Mouse (Mus musculus) stomach, embryonic 14.5 days (tissue): Measurements from ENCODE around the gene Engase. TPM values are rescaled to one million over a fixed set of nuclear protein-coding genes. Genes with fewer than 3 reads are reported as not detected.

Experiments used
- ATAC-seq: fragments of 200-750 bp; cut with Nextera tagmentation; 2 replicates; pipeline ENCODE4 v1.8.0; 2017; ENCODE audit warnings: low read depth, moderate TSS enrichment; ENCODE audit not compliant: insufficient number of reproducible peaks, insufficient read depth, low FRiP score
- H3K27ac ChIP-seq: fragments of 300-500 bp; sonication (generic); 2 replicates; pipeline ENCODE4 v1.5.1; 2014; ENCODE audit warnings: mild to moderate bottlenecking, low read length, moderate library complexity, mixed read lengths
- H3K27me3 ChIP-seq: fragments of 300-500 bp; sonication (generic); 2 replicates; pipeline ENCODE4 v1.6.1; 2014; ENCODE audit warnings: low read length, control low read depth, mixed read lengths; ENCODE audit not compliant: control insufficient read depth, insufficient read depth
- H3K36me3 ChIP-seq: fragments of 300-500 bp; sonication (generic); 2 replicates; pipeline ENCODE4 v1.6.1; 2014; ENCODE audit warnings: mild to moderate bottlenecking, control low read depth, low read length, moderate library complexity, mixed read lengths; ENCODE audit not compliant: control insufficient read depth, insufficient read depth
- H3K4me1 ChIP-seq: fragments of 300-500 bp; sonication (generic); 2 replicates; pipeline ENCODE4 v1.6.1; 2014; ENCODE audit warnings: low read length, control low read depth, mixed read lengths; ENCODE audit not compliant: control insufficient read depth, insufficient read depth
- H3K4me2 ChIP-seq: fragments of 300-500 bp; sonication (generic); replicated peaks from 2 replicates; pipeline ENCODE4 v1.6.1; 2014; ENCODE audit warnings: low read depth, low read length, control low read depth
- H3K4me3 ChIP-seq: fragments of 300-500 bp; sonication (generic); 2 replicates; pipeline ENCODE4 v1.5.1; 2014; ENCODE audit warnings: low read depth, low read length, control low read depth
- H3K9ac ChIP-seq: fragments of 300-500 bp; sonication (generic); replicated peaks from 2 replicates; pipeline ENCODE4 v1.6.1; 2014; ENCODE audit warnings: low read depth, mild to moderate bottlenecking, control low read depth, low read length, moderate library complexity, mixed read lengths
- H3K9me3 ChIP-seq: fragments of 300-500 bp; sonication (generic); 2 replicates; pipeline ENCODE4 v1.6.1; 2016; ENCODE audit warnings: low read depth, low read length, control low read depth; ENCODE audit not compliant: control insufficient read depth
- WGBS: fragments of 180-500 bp; shearing (Covaris S2); extraction: QIAGEN DNeasy Blood & Tissue Kit; methylation state at CpG from one replicate; pipeline ENCODE4 v1.1.7; 2014; 5-methylcytosine and 5-hydroxymethylcytosine counted together
- polyA plus RNA-seq: library from polyadenylated mRNA; unstranded; fragments of >200 nt; fragmentation: Nextera tagmentation; extraction: Ambion mirVana; gene quantifications from 2 replicates; pipeline ENCODE4 v1.2.1, GENCODE M21; 2014

Gene Engase
- polyA plus RNA-seq, 1 experiment from 2014 or later: 7.0 TPM

GRCm38 (mm10) chr11:118481231-118481630 is 4.6 kb downstream of the Engase start:
- Histone ChIP-seq H3K36me3 (peaks cover 4% of the 10 kb centered on the region; the same call in 1 of the 2 replicates), H3K9me3 (no peaks in the 10 kb centered on the region), H3K27me3 (no peaks in the 10 kb centered on the region), H3K27ac (no peak overlapping the region), H3K4me2 (no peak overlapping the region), H3K4me3 (no peak overlapping the region), H3K4me1 (0 out of 2 replicates have a peak, but pooled peaks cover 3% of the 10 kb centered on the region), H3K9ac (no peak overlapping the region)
- no peak for ATAC-seq
- 91% methylated on average over 11 of the region's 11 CpGs for WGBS

GRCm38 (mm10) chr11:118481751-118482150 is 5.1 kb downstream of the Engase start:
- no peak for ATAC-seq
- Histone ChIP-seq H3K4me2 (no peak overlapping the region), H3K27me3 (no peaks in the 10 kb centered on the region), H3K4me3 (no peak overlapping the region), H3K36me3 (peaks cover 7% of the 10 kb centered on the region; the same call in 1 of the 2 replicates), H3K9ac (no peak overlapping the region), H3K4me1 (0 out of 2 replicates have a peak, but pooled peaks cover 3% of the 10 kb centered on the region), H3K27ac (no peak overlapping the region), H3K9me3 (no peaks in the 10 kb centered on the region)
- 81% methylated on average over 14 of the region's 14 CpGs for WGBS

- Histone ChIP-seq H3K4me3 (no peak overlapping the region), H3K27ac (no peak overlapping the region), H3K4me1 (no peaks in the 10 kb centered on the region), H3K4me2 (no peak overlapping the region), H3K27me3 (no peaks in the 10 kb centered on the region), H3K36me3 (peaks cover 7% of the 10 kb centered on the region; the same call in 1 of the 2 replicates), H3K9me3 (no peaks in the 10 kb centered on the region), H3K9ac (no peak overlapping the region)
- ATAC-seq: no peak
- 78% methylated on average over 8 of the region's 8 CpGs for WGBS
Observed at GRCm38 (mm10) chr11:118484169-118484568, 7.5 kb downstream of the Engase start.

- H3K27me3 ChIP-seq: no peaks in the 10 kb centered on the region
- ATAC-seq: no peak
- H3K9me3 ChIP-seq: no peaks in the 10 kb centered on the region
- no peak overlapping the region for H3K9ac ChIP-seq
- no peak overlapping the region for H3K27ac ChIP-seq
- no peak overlapping the region for H3K4me2 ChIP-seq
- H3K4me1 ChIP-seq: no peaks in the 10 kb centered on the region
- H3K4me3 ChIP-seq: no peak overlapping the region
- WGBS: 69% methylated on average over 11 of the region's 11 CpGs
- peaks cover 7% of the 10 kb centered on the region; the same call in 1 of the 2 replicates for H3K36me3 ChIP-seq
Observed at GRCm38 (mm10) chr11:118485338-118485737, 8.7 kb downstream of the Engase start.

GRCm38 (mm10) chr11:118485780-118486179 is 9.2 kb downstream of the Engase start:
- Histone ChIP-seq H3K9ac (no peak overlapping the region), H3K27ac (no peak overlapping the region), H3K4me2 (no peak overlapping the region), H3K36me3 (peaks cover 7% of the 10 kb centered on the region; the same call in 1 of the 2 replicates), H3K27me3 (no peaks in the 10 kb centered on the region), H3K9me3 (no peaks in the 10 kb centered on the region), H3K4me3 (no peak overlapping the region), H3K4me1 (no peaks in the 10 kb centered on the region)
- no peak for ATAC-seq
- 74% methylated on average over 3 of the region's 3 CpGs for WGBS

- Histone ChIP-seq H3K4me1 (no peaks in the 10 kb centered on the region), H3K27ac (no peak overlapping the region), H3K9ac (no peak overlapping the region), H3K9me3 (no peaks in the 10 kb centered on the region), H3K4me3 (no peak overlapping the region), H3K27me3 (no peaks in the 10 kb centered on the region), H3K36me3 (peaks cover 7% of the 10 kb centered on the region; the same call in 1 of the 2 replicates), H3K4me2 (no peak overlapping the region)
- WGBS: 86% methylated on average over 6 of the region's 6 CpGs
- ATAC-seq: no peak
Observed at GRCm38 (mm10) chr11:118486281-118486680, 9.7 kb downstream of the Engase start.

- Histone ChIP-seq H3K27ac (no peak overlapping the region), H3K9ac (no peak overlapping the region), H3K4me2 (no peak overlapping the region), H3K36me3 (peaks cover 7% of the 10 kb centered on the region; the same call in 1 of the 2 replicates), H3K27me3 (no peaks in the 10 kb centered on the region), H3K4me3 (no peak overlapping the region), H3K9me3 (no peaks in the 10 kb centered on the region), H3K4me1 (no peaks in the 10 kb centered on the region)
- no peak for ATAC-seq
- 85% methylated on average over 29 of the region's 29 CpGs for WGBS
Observed at GRCm38 (mm10) chr11:118486881-118487772, 10.5 kb downstream of the Engase start.

- Histone ChIP-seq H3K4me1 (0 out of 2 replicates have a peak, but pooled peaks cover under 1% of the 10 kb centered on the region), H3K27ac (no peak overlapping the region), H3K36me3 (peaks cover 3% of the 10 kb centered on the region; the same call in 1 of the 2 replicates), H3K27me3 (no peaks in the 10 kb centered on the region), H3K4me3 (no peak overlapping the region), H3K4me2 (no peak overlapping the region), H3K9me3 (no peaks in the 10 kb centered on the region), H3K9ac (no peak overlapping the region)
- no peak for ATAC-seq
- WGBS: 72% methylated on average over 8 of the region's 8 CpGs
Observed at GRCm38 (mm10) chr11:118488191-118488906, 11.7 kb downstream of the Engase start.
